Comparison of ENCODE assay signal across 40 mouse cellular contexts in the genomic region with DNA sequence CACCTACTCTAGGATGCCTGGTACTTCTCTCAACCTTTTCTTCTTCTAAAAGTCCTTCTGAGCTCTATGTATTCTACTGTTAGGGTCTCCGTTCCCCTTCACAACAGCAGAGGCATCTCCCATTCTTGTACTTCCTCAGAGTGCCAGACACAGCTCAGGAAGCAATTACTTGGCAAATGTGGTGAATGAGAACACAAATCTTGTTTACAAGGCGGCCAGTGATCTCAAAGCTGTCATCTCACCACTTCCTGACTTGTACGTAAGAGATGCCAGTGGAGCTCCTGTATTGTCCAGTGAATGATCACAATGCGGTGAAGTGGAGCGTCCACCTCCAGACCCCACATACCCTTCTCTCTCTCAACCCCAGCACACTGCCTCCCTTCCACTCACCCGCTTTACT. TPM values are rescaled to one million over a fixed set of nuclear protein-coding genes. Genes with fewer than 3 reads are reported as not detected.
"Had no signal": no experiment of that assay in that cellular context is flagged by ENCODE, and none has a peak within 500 bp of the region (broad histone marks: within the 10 kb centered on the region; RNA-seq: fewer than 3 reads in every experiment).

No protein-coding gene starts in this region.

- H3K9me3 ChIP-seq: heart, embryonic 13.5 days; heart, embryonic 15.5 days; hindbrain, embryonic 10.5 days; hindbrain, embryonic 12.5 days; intestine, embryonic 15.5 days; kidney, embryonic 15.5 days; limb, embryonic 13.5 days; limb, embryonic 15.5 days had no signal

- ATAC-seq: hindbrain, embryonic 16.5 days; inflammation-experienced regulatory T-cells, adult 6 months; intestine, embryonic 15.5 days; intestine, postnatal 0 days had no signal

- H3K4me3 ChIP-seq: gastrocnemius, adult 2 months; heart, adult 2 months; heart, embryonic 13.5 days; heart, embryonic 15.5 days; hindbrain, embryonic 10.5 days; hindbrain, embryonic 12.5 days; intestine, embryonic 15.5 days; kidney, embryonic 15.5 days; limb, embryonic 13.5 days; limb, embryonic 15.5 days had no signal

- H3K27me3 ChIP-seq: heart, embryonic 13.5 days; heart, embryonic 15.5 days; hindbrain, embryonic 12.5 days; intestine, embryonic 15.5 days; kidney, embryonic 15.5 days; limb, embryonic 13.5 days; limb, embryonic 15.5 days had no signal

- H3K36me3 ChIP-seq: intestine, embryonic 15.5 days had no signal

- DNase-seq: gastrocnemius, adult 2 months; gastrocnemius, postnatal 10 days; gastrocnemius, postnatal 25 days; heart, adult 11 months; heart, adult 2 months; heart, postnatal 14 days; heart, postnatal 36 days; kidney, adult 2 months; kidney, adult 9 months; kidney, postnatal 14 days; kidney, postnatal 36 days; layer of hippocampus, adult 9-11 months; layer of hippocampus, postnatal 36 days; left cerebral cortex, postnatal 4 days had no signal

RNA-seq across cellular contexts. Expression of a gene that starts 11.1 kb away (rescaled TPM):
- total RNA-seq: gastrocnemius, adult 2 months; gastrocnemius, postnatal 10 days; gastrocnemius, postnatal 25 days; gastrocnemius, postnatal 4 days; heart, adult 2 months; heart, postnatal 14 days; heart, postnatal 36 days; layer of hippocampus, adult 18-20 months; layer of hippocampus, adult 8-10 months; layer of hippocampus, postnatal 14 days; layer of hippocampus, postnatal 36 days; left cerebral cortex, adult 18-20 months; left cerebral cortex, adult 8-10 months; left cerebral cortex, postnatal 10 days; left cerebral cortex, postnatal 25 days; left cerebral cortex, postnatal 4 days had no signal
- polyA plus RNA-seq: frontal cortex, adult 2 months; heart, adult 2 months; heart, embryonic 11.5 days; heart, embryonic 13.5 days; heart, embryonic 15.5 days; heart, postnatal 0 days; hindbrain, embryonic 10.5 days; hindbrain, embryonic 12.5 days; hindbrain, embryonic 14.5 days; hindbrain, embryonic 16.5 days; inflammation-experienced regulatory T-cells, adult 6 months; intestine, embryonic 15.5 days; intestine, postnatal 0 days; kidney, adult 2 months; kidney, embryonic 15.5 days; kidney, postnatal 0 days; large intestine, adult 2 months; limb, embryonic 11.5 days; limb, embryonic 13.5 days; limb, embryonic 15.5 days had no signal

RNA-seq across cellular contexts. Expression of a gene that starts 50.6 kb away (rescaled TPM):
- total RNA-seq: gastrocnemius, adult 2 months; gastrocnemius, postnatal 25 days; heart, adult 2 months; heart, postnatal 36 days had no signal
- polyA plus RNA-seq: heart, adult 2 months; inflammation-experienced regulatory T-cells, adult 6 months; limb, embryonic 11.5 days had no signal
